9 mouse cellular contexts compared by ENCODE assay signal in the genomic region with DNA sequence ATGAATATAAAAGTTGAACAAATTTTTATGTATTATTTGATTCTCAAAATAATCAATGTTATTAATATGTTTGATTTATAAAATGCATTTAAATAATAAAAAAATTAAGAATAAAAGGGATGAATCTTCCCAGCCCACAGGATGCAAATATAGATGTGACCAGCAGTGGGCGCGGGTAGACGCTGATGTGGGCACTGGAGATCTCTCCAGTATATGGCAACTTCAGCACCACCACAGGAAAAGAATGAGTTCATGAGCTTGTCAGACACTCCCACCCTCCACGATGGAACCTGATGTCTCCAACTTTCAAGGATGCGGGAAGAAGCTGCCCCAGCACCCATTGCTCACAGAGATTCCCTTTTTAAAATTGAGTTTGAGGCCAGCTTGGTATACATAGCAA. TPM values are rescaled to one million over a fixed set of nuclear protein-coding genes. Genes with fewer than 3 reads are reported as not detected.
DNase-seq lines count a peak whose midpoint lies in the region; ATAC-seq and TF ChIP-seq lines count a peak whose summit lies in the region.
"Had no signal": no experiment of that assay in that cellular context is flagged by ENCODE, and none has a peak within 500 bp of the region (broad histone marks: within the 10 kb centered on the region; RNA-seq: fewer than 3 reads in every experiment).

No protein-coding gene starts in this region.

- no peak for TF ChIP-seq EP300 in stomach, postnatal 0 days (optimal IDR thresholded peaks at IDR 0.05)

- H3K9ac ChIP-seq in heart, embryonic 12.5 days, result no peak overlapping the region
- no peak overlapping the region for H3K9ac ChIP-seq in stomach, postnatal 0 days (ENCODE audit: low read length)

- H3K4me1 ChIP-seq in heart, embryonic 12.5 days (replicated peaks), result no peaks in the 10 kb centered on the region
- H3K4me1 ChIP-seq in stomach, postnatal 0 days (replicated peaks; ENCODE audit: control insufficient read depth, insufficient read depth), result no peaks in the 10 kb centered on the region

- peak; percentile 95 for DNase-seq in heart, adult 11 months
- peak; percentile 60 for DNase-seq in urinary bladder, postnatal 25 days (ENCODE audit: low spot score)
- no peak for DNase-seq in urinary bladder, adult 18-20 months (ENCODE audit: low spot score in 2 of 2)
- DNase-seq in cerebellum, postnatal 25 days, result peak; percentile 29 to 58
- peak; percentile 21 for DNase-seq in heart, postnatal 25 days (ENCODE audit: low spot score)
- DNase-seq in stomach, postnatal 0 days (ENCODE audit: low spot score), result peak; percentile 65

- H3K36me3 ChIP-seq in heart, embryonic 12.5 days, result no peaks in the 10 kb centered on the region
- H3K36me3 ChIP-seq in stomach, postnatal 0 days (ENCODE audit: control insufficient read depth, insufficient read depth, low read length), result no peaks in the 10 kb centered on the region

- no peaks in the 10 kb centered on the region for H3K9me3 ChIP-seq in heart, embryonic 12.5 days (replicated peaks)
- H3K9me3 ChIP-seq in stomach, postnatal 0 days (ENCODE audit: control insufficient read depth, low read length), result no peaks in the 10 kb centered on the region

- no peaks in the 10 kb centered on the region for H3K27me3 ChIP-seq in heart, embryonic 12.5 days (replicated peaks)
- H3K27me3 ChIP-seq in stomach, postnatal 0 days (ENCODE audit: control insufficient read depth, insufficient read depth, low read length), result no peaks in the 10 kb centered on the region

- no peak overlapping the region for H3K4me3 ChIP-seq in heart, embryonic 12.5 days
- no peak overlapping the region for H3K4me3 ChIP-seq in stomach, postnatal 0 days (ENCODE audit: low read depth, low read length)

- intact Hi-C loops in heart, postnatal 25 days (cut with DNase I), result no loop called here

- TF ChIP-seq CTCF in stomach, postnatal 0 days (IDR thresholded peaks at IDR 0.05; ENCODE audit: low read depth), result peak; percentile 88

- H3K4me2 ChIP-seq in heart, embryonic 12.5 days, result no peak overlapping the region
- no peak overlapping the region for H3K4me2 ChIP-seq in stomach, postnatal 0 days (replicated peaks; ENCODE audit: low read depth)

- no peak for ATAC-seq in heart, embryonic 12.5 days (ENCODE audit: insufficient number of reproducible peaks, low FRiP score)
- ATAC-seq in megakaryocyte, adult 5-6 weeks (ENCODE audit: poor library complexity, severe bottlenecking), result peak; percentile 94
- ATAC-seq in stomach, postnatal 0 days (ENCODE audit: low FRiP score, low TSS enrichment), result no peak

- H3K27ac ChIP-seq in heart, embryonic 12.5 days (ENCODE audit: poor library complexity, severe bottlenecking), result no peak overlapping the region
- H3K27ac ChIP-seq in stomach, postnatal 0 days (replicated peaks), result no peak overlapping the region

- WGBS in heart, embryonic 12.5 days, result 2% methylated on average over 5 of the region's 5 CpGs
- WGBS in stomach, postnatal 0 days, result under 1% methylated on average over 5 of the region's 5 CpGs

RNA-seq across cellular contexts. Expression of gene Slfn2, which starts 7.0 kb away (rescaled TPM):
- 2.6 and 3.4 TPM in 2 replicates for polyA plus RNA-seq in heart, embryonic 12.5 days (2016; fragmentation: Nextera tagmentation; extraction: Ambion mirVana)
- total RNA-seq in heart, postnatal 25 days (2021), result 1 to 10 TPM; 3.2 to 3.8 TPM
- total RNA-seq in megakaryocyte, adult 5-6 weeks (2015), result 344 and 362 TPM in 2 replicates
- total RNA-seq in megakaryocyte, adult 5-6 weeks (2017), result 890 and 968 TPM in 2 replicates
- 22.1 and 23.1 TPM in 2 replicates for polyA plus RNA-seq in stomach, postnatal 0 days (2015; fragmentation: Nextera tagmentation; extraction: Ambion mirVana)

RNA-seq across cellular contexts. Expression of gene Slfn8, which starts 37.3 kb away (rescaled TPM):
- 0.26 and 0.36 TPM in 2 replicates for polyA plus RNA-seq in heart, embryonic 12.5 days (2016; fragmentation: Nextera tagmentation; extraction: Ambion mirVana)
- under 1 TPM; 0.55 to 0.89 TPM for total RNA-seq in heart, postnatal 25 days (2021)
- total RNA-seq in megakaryocyte, adult 5-6 weeks (2015), result 59.7 and 60.5 TPM in 2 replicates
- 68.3 and 68.6 TPM in 2 replicates for total RNA-seq in megakaryocyte, adult 5-6 weeks (2017)
- 0.33 and 0.35 TPM in 2 replicates for polyA plus RNA-seq in stomach, postnatal 0 days (2015; fragmentation: Nextera tagmentation; extraction: Ambion mirVana)

RNA-seq across cellular contexts. Expression of gene Slfn1, which starts 58.8 kb away (rescaled TPM):
- polyA plus RNA-seq in heart, embryonic 12.5 days (2016; fragmentation: Nextera tagmentation; extraction: Ambion mirVana), result not detected in 2 replicates
- total RNA-seq in heart, postnatal 25 days (2021), result under 1 TPM; 0.13 to 0.28 TPM
- 140 and 155 TPM in 2 replicates for total RNA-seq in megakaryocyte, adult 5-6 weeks (2015)
- total RNA-seq in megakaryocyte, adult 5-6 weeks (2017), result 239 TPM in 2 replicates
- polyA plus RNA-seq in stomach, postnatal 0 days (2015; fragmentation: Nextera tagmentation; extraction: Ambion mirVana), result 0.17 and 0.29 TPM in 2 replicates
- total RNA-seq: layer of hippocampus, adult 8-10 months had no signal

Comparison
In these comparisons a context has a peak if more than half of its experiments do, and no peak if none do; other contexts are left out.
1. DNase-seq: peak in heart, adult 11 months (single experiment), urinary bladder, postnatal 25 days (single experiment), cerebellum, postnatal 25 days (2 of 2), heart, postnatal 25 days (single experiment) and stomach, postnatal 0 days (single experiment); none in urinary bladder, adult 18-20 months (0 of 2).
2. RNA of gene Slfn2, which starts 7.0 kb away (total RNA-seq): 344 to 968 TPM in megakaryocyte, adult 5-6 weeks; 3.2 to 3.8 TPM in heart, postnatal 25 days; every median in the first group is over 10 times any median in the second.
3. RNA of gene Slfn8, which starts 37.3 kb away (total RNA-seq): 59.7 to 68.6 TPM in megakaryocyte, adult 5-6 weeks; 0.55 to 0.89 TPM in heart, postnatal 25 days; every median in the first group is over 10 times any median in the second.
4. RNA of gene Slfn1, which starts 58.8 kb away (total RNA-seq): 140 to 239 TPM in megakaryocyte, adult 5-6 weeks; 0.13 to 0.28 TPM in heart, postnatal 25 days; every median in the first group is over 100 times any median in the second.